Mouse (Mus musculus) stomach, embryonic 16.5 days (tissue): ENCODE data around the gene Pten. TPM values are rescaled to one million over a fixed set of nuclear protein-coding genes. Genes with fewer than 3 reads are reported as not detected.
A peak's percentile ranks its signal among the peaks of the same experiment; 100 is the strongest.
"Not testable (repeated sequence)": the region's sequence is repeated elsewhere in the genome, so short reads cannot be mapped to it uniquely, and the experiment has no call there.

Experiments used
- ATAC-seq: fragments of 200-750 bp; cut with Nextera tagmentation; 2 replicates; pipeline ENCODE4 v1.8.0; 2017; ENCODE audit warnings: moderate number of reproducible peaks, moderate TSS enrichment; ENCODE audit not compliant: insufficient read depth, low FRiP score
- H3K27ac ChIP-seq: fragments of 300-500 bp; sonication (generic); 2 replicates; pipeline ENCODE4 v1.5.1; 2014; ENCODE audit warnings: low read length
- H3K27me3 ChIP-seq: fragments of 300-500 bp; sonication (generic); 2 replicates; pipeline ENCODE4 v1.6.1; 2014; ENCODE audit warnings: low read length, control low read depth, mixed read lengths; ENCODE audit not compliant: control insufficient read depth, insufficient read depth
- H3K36me3 ChIP-seq: fragments of 300-500 bp; sonication (generic); 2 replicates; pipeline ENCODE4 v1.6.1; 2014; ENCODE audit warnings: low read length; ENCODE audit not compliant: control insufficient read depth, insufficient read depth
- H3K4me1 ChIP-seq: fragments of 300-500 bp; sonication (generic); 2 replicates; pipeline ENCODE4 v1.6.1; 2014; ENCODE audit warnings: low read length, control low read depth, mixed read lengths; ENCODE audit not compliant: control insufficient read depth, insufficient read depth
- H3K4me2 ChIP-seq: fragments of 300-500 bp; sonication (generic); 2 replicates; pipeline ENCODE4 v1.6.1; 2014; ENCODE audit warnings: low read depth, low read length, mixed read lengths
- H3K4me3 ChIP-seq: fragments of 300-500 bp; sonication (generic); replicated peaks from 2 replicates; pipeline ENCODE4 v1.5.1; 2014; ENCODE audit warnings: mild to moderate bottlenecking, low read length
- H3K9ac ChIP-seq: fragments of 300-500 bp; sonication (generic); 2 replicates; pipeline ENCODE4 v1.6.1; 2014; ENCODE audit warnings: low read length
- H3K9me3 ChIP-seq: fragments of 300-500 bp; sonication (generic); replicated peaks from 2 replicates; pipeline ENCODE4 v1.6.1; 2016; ENCODE audit warnings: low read length, control low read depth; ENCODE audit not compliant: control insufficient read depth
- WGBS: fragments of 180-500 bp; shearing (Covaris S2); extraction: QIAGEN DNeasy Blood & Tissue Kit; methylation state at CpG from one replicate; pipeline ENCODE4 v1.1.7; 2014; 5-methylcytosine and 5-hydroxymethylcytosine counted together
- polyA plus RNA-seq: library from polyadenylated mRNA; unstranded; fragments of >200 nt; fragmentation: Nextera tagmentation; extraction: Ambion mirVana; gene quantifications from 2 replicates; pipeline ENCODE4 v1.2.1, GENCODE M21; 2015

Gene Pten
- polyA plus RNA-seq, 1 experiment from 2014 or later = 8.2 TPM

- Histone ChIP-seq H3K9me3 (no peaks in the 10 kb centered on the region), H3K27me3 (no peaks in the 10 kb centered on the region; the same call in 1 of the 2 replicates), H3K4me1 (peaks cover 21% of the 10 kb centered on the region), H3K36me3 (no peaks in the 10 kb centered on the region), H3K4me2 (peak overlapping the region; percentile 96), H3K27ac (no peak overlapping the region), H3K4me3 (peak overlapping the region; percentile 74), H3K9ac (peak overlapping the region; percentile 100)
- 2% methylated on average over 8 of the region's 8 CpGs for WGBS
- no peak for ATAC-seq
These were observed 2.2 kb downstream of the Pten start for GRCm38 (mm10) chr19:32759357-32760024.

- H3K36me3 ChIP-seq = no peaks in the 10 kb centered on the region
- peak overlapping the region; percentile 69 for H3K4me2 ChIP-seq
- whole genome bisulfite sequencing = 24% methylated on average over 6 of the region's 6 CpGs
- no peaks in the 10 kb centered on the region for H3K9me3 ChIP-seq
- peaks cover 12% of the 10 kb centered on the region for H3K4me1 ChIP-seq
- no peak overlapping the region for H3K27ac ChIP-seq
- H3K9ac ChIP-seq = peak overlapping the region; percentile 60
- peak overlapping the region; percentile 43 for H3K4me3 ChIP-seq
- no peak for ATAC-seq
- H3K27me3 ChIP-seq = no peaks in the 10 kb centered on the region
These were observed 3.2 kb downstream of the Pten start for GRCm38 (mm10) chr19:32760499-32760898.

- WGBS = 61% methylated on average over 4 of the region's 4 CpGs
These were observed 3.9 kb downstream of the Pten start for GRCm38 (mm10) chr19:32761162-32761561.

GRCm38 (mm10) chr19:32762493-32762892 is 5.2 kb downstream of the Pten start:
- no peak overlapping the region for H3K4me2 ChIP-seq
- H3K9ac ChIP-seq = no peak overlapping the region
- WGBS = 55% methylated on average over 4 of the region's 4 CpGs

More at GRCm38 (mm10) chr19:32761162-32761561, 3.9 kb downstream of the Pten start:
- peaks cover 12% of the 10 kb centered on the region for H3K4me1 ChIP-seq
- H3K27ac ChIP-seq = no peak overlapping the region
- 0 out of 2 replicates have a peak, but pooled peaks cover 4% of the 10 kb centered on the region for H3K36me3 ChIP-seq
- H3K9me3 ChIP-seq = no peaks in the 10 kb centered on the region
- peak overlapping the region; percentile 25 for H3K4me3 ChIP-seq
- H3K9ac ChIP-seq = no peak overlapping the region
- ATAC-seq = no peak
- no peaks in the 10 kb centered on the region for H3K27me3 ChIP-seq
- H3K4me2 ChIP-seq = peak overlapping the region; percentile 69

GRCm38 (mm10) chr19:32778411-32778810 is 21.1 kb downstream of the Pten start:
- Histone ChIP-seq H3K4me1 (peaks cover 7% of the 10 kb centered on the region; the same call in 1 of the 2 replicates), H3K4me3 (no peak overlapping the region), H3K27me3 (no peaks in the 10 kb centered on the region), H3K27ac (no peak overlapping the region), H3K9me3 (no peaks in the 10 kb centered on the region), H3K9ac (no peak overlapping the region), H3K36me3 (no peaks in the 10 kb centered on the region), H3K4me2 (no peak overlapping the region)
- ATAC-seq = no peak
- WGBS = 31% methylated on average over 2 of the region's 2 CpGs

More at GRCm38 (mm10) chr19:32762493-32762892, 5.2 kb downstream of the Pten start:
- Histone ChIP-seq H3K27me3 (no peaks in the 10 kb centered on the region), H3K36me3 (0 out of 2 replicates have a peak, but pooled peaks cover 4% of the 10 kb centered on the region), H3K27ac (no peak overlapping the region), H3K9me3 (no peaks in the 10 kb centered on the region), H3K4me1 (peaks cover 12% of the 10 kb centered on the region), H3K4me3 (no peak overlapping the region)
- ATAC-seq = no peak

GRCm38 (mm10) chr19:32779131-32779530 is 21.8 kb downstream of the Pten start:
- ATAC-seq = no peak
- Histone ChIP-seq H3K27ac (no peak overlapping the region), H3K4me2 (no peak overlapping the region), H3K4me3 (no peak overlapping the region), H3K4me1 (peaks cover 7% of the 10 kb centered on the region; the same call in 1 of the 2 replicates), H3K36me3 (no peaks in the 10 kb centered on the region), H3K27me3 (no peaks in the 10 kb centered on the region), H3K9ac (no peak overlapping the region), H3K9me3 (no peaks in the 10 kb centered on the region)
- 64% methylated on average over 3 of the region's 3 CpGs for WGBS

GRCm38 (mm10) chr19:32781305-32782071 is 24.2 kb downstream of the Pten start:
- no peaks in the 10 kb centered on the region for H3K9me3 ChIP-seq
- WGBS = 61% methylated on average over 5 of the region's 5 CpGs
- H3K27ac ChIP-seq = no peak overlapping the region

GRCm38 (mm10) chr19:32787388-32787787 is 30.1 kb downstream of the Pten start:
- WGBS = 60% methylated on average over 4 of the region's 4 CpGs
- ATAC-seq, H3K4me2 ChIP-seq, H3K27ac ChIP-seq, H3K27me3 ChIP-seq, H3K36me3 ChIP-seq, H3K4me3 ChIP-seq, H3K9me3 ChIP-seq, H3K9ac ChIP-seq: not testable (repeated sequence)
- peaks cover 20% of the 10 kb centered on the region for H3K4me1 ChIP-seq

More at GRCm38 (mm10) chr19:32781305-32782071, 24.2 kb downstream of the Pten start:
- H3K27me3 ChIP-seq = no peaks in the 10 kb centered on the region
- no peak overlapping the region for H3K4me2 ChIP-seq
- H3K9ac ChIP-seq = no peak overlapping the region
- no peaks in the 10 kb centered on the region for H3K36me3 ChIP-seq
- H3K4me1 ChIP-seq = peaks cover 5% of the 10 kb centered on the region; the same call in 1 of the 2 replicates
- H3K4me3 ChIP-seq = no peak overlapping the region
- ATAC-seq = no peak

GRCm38 (mm10) chr19:32788016-32788415 is 30.7 kb downstream of the Pten start:
- H3K27me3 ChIP-seq, ATAC-seq, H3K9ac ChIP-seq, H3K27ac ChIP-seq, H3K36me3 ChIP-seq, H3K4me3 ChIP-seq, H3K4me2 ChIP-seq, H3K9me3 ChIP-seq: not testable (repeated sequence)
- H3K4me1 ChIP-seq = peaks cover 24% of the 10 kb centered on the region
- WGBS = 90% methylated on average over 3 of the region's 3 CpGs
